Mouse (Mus musculus): Measurements from ENCODE around the gene Ier5. TPM values are rescaled to one million over a fixed set of nuclear protein-coding genes. Genes with fewer than 3 reads are reported as not detected.

Gene Ier5
- polyA plus RNA-seq (2011; ENCODE audit: insufficient read depth, insufficient read length, low read depth, missing spikeins) = 5.9 and 7.7 TPM in 2 replicates

DNA sequence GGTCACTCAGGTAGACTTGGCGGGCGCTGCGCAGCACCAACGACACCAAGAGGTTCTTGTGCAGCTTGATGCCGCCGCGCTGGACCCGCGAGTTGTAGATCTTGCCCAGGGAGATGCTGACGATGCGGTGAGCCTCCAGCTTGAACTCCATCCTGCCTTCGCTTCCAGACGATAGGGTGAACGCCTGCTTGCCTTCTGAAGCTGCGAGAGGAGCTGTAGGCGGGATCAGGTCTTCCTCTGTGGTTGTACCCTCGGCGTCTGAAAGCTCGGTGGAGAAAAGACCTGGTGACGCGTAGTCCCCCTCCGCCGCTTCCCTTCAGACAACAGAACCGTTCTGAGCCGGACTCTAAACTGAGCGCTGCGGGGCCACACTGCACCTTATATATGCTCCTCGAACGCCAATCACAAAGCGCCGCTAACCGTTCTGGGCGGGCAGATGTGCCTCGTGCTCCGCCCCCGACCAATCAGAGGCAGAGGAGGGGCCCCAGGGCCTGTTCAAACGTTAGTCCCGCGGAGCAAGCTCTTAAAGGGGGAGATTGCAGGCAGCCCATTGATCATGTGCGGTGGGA is at the start of gene Ier5:
Ier5 (minus strand) TSS at position 357 of the 569 bp plus-strand sequence.
- no peak within 1 kb of the TSS for H3K27ac ChIP-seq (ENCODE audit: insufficient read depth, low read length)
- TF ChIP-seq CTCF (IDR thresholded peaks at IDR 0.05; ENCODE audit: low read depth, low read length) = no peak
- TF ChIP-seq POLR2A (IDR thresholded peaks at IDR 0.05; ENCODE audit: insufficient read depth, low read length) = peak; percentile 89
- TF ChIP-seq EP300 (IDR thresholded peaks at IDR 0.05; ENCODE audit: insufficient read depth, low read depth, low read length) = 0 out of 2 replicates have a peak, but pooled peaks have one; percentile 21
- H3K9me3 ChIP-seq (replicated peaks; ENCODE audit: control insufficient read depth, insufficient read depth, low read length, poor library complexity, severe bottlenecking) = no peaks in the 10 kb centered on the region
- H3K9ac ChIP-seq (ENCODE audit: low read depth, poor library complexity, severe bottlenecking) = peak within 1 kb of the TSS; percentile 88
- no peaks in the 10 kb centered on the region for H3K4me1 ChIP-seq (ENCODE audit: control insufficient read depth, insufficient read depth, low read length)
- H3K27me3 ChIP-seq (ENCODE audit: control insufficient read depth, insufficient read depth, low read length, poor library complexity, severe bottlenecking) = peaks cover 14% of the 10 kb centered on the region
- no peaks in the 10 kb centered on the region for H3K36me3 ChIP-seq (ENCODE audit: control insufficient read depth, insufficient read depth, low read length, poor library complexity, severe bottlenecking)
- H3K4me3 ChIP-seq (ENCODE audit: low read depth, low read length) = peak within 1 kb of the TSS; percentile 79

DNA sequence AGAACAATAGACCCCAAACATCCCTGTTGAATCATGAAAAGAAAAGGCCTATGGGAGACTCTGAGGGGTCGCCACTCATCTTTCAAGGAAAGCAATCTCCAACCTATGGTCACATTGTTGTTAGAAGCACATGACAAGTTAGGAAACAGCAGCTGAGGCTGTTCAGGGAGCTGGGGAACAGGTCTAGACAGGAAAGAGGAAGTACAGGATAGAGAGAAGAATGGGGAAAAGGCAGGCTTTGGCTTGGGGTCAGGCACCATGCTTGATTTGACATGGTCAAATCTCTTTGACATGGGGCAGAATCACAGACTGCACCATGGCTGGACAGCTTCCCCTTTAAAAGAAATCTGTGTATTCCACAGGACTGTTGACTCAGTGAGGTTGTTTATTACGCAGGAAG is 47.8 kb upstream of the Ier5 start:
- no peak overlapping the region for H3K27ac ChIP-seq (ENCODE audit: insufficient read depth, low read length)
- H3K4me3 ChIP-seq (ENCODE audit: low read depth, low read length) = no peak overlapping the region
- no peaks in the 10 kb centered on the region for H3K9me3 ChIP-seq (replicated peaks; ENCODE audit: control insufficient read depth, insufficient read depth, low read length, poor library complexity, severe bottlenecking)
- H3K36me3 ChIP-seq (ENCODE audit: control insufficient read depth, insufficient read depth, low read length, poor library complexity, severe bottlenecking) = no peaks in the 10 kb centered on the region
- H3K9ac ChIP-seq (ENCODE audit: low read depth, poor library complexity, severe bottlenecking) = no peak overlapping the region
- H3K27me3 ChIP-seq (ENCODE audit: control insufficient read depth, insufficient read depth, low read length, poor library complexity, severe bottlenecking) = no peaks in the 10 kb centered on the region
- no peaks in the 10 kb centered on the region for H3K4me1 ChIP-seq (ENCODE audit: control insufficient read depth, insufficient read depth, low read length)
- TF ChIP-seq POLR2A (IDR thresholded peaks at IDR 0.05; ENCODE audit: insufficient read depth, low read length) = no peak
- TF ChIP-seq EP300 (IDR thresholded peaks at IDR 0.05; ENCODE audit: insufficient read depth, low read depth, low read length) = no peak
- no peak for TF ChIP-seq CTCF (IDR thresholded peaks at IDR 0.05; ENCODE audit: low read depth, low read length)

- H3K4me1 ChIP-seq (ENCODE audit: control insufficient read depth, insufficient read depth, low read length) = no peaks in the 10 kb centered on the region
- no peak for TF ChIP-seq EP300 (IDR thresholded peaks at IDR 0.05; ENCODE audit: insufficient read depth, low read depth, low read length)
- no peak for TF ChIP-seq POLR2A (IDR thresholded peaks at IDR 0.05; ENCODE audit: insufficient read depth, low read length)
- no peak for TF ChIP-seq CTCF (IDR thresholded peaks at IDR 0.05; ENCODE audit: low read depth, low read length)
- H3K27ac ChIP-seq (ENCODE audit: insufficient read depth, low read length) = no peak within 1 kb of the TSS
- H3K9ac ChIP-seq (ENCODE audit: low read depth, poor library complexity, severe bottlenecking) = no peak within 1 kb of the TSS
- no peaks in the 10 kb centered on the region for H3K36me3 ChIP-seq (ENCODE audit: control insufficient read depth, insufficient read depth, low read length, poor library complexity, severe bottlenecking)
- H3K27me3 ChIP-seq (ENCODE audit: control insufficient read depth, insufficient read depth, low read length, poor library complexity, severe bottlenecking) = no peaks in the 10 kb centered on the region
- no peak within 1 kb of the TSS for H3K4me3 ChIP-seq (ENCODE audit: low read depth, low read length)
- no peaks in the 10 kb centered on the region for H3K9me3 ChIP-seq (replicated peaks; ENCODE audit: control insufficient read depth, insufficient read depth, low read length, poor library complexity, severe bottlenecking)
These were observed 47.1 kb upstream of the Ier5 start, which contains the start of gene Mr1 for GRCm38 (mm10) chr1:155146572-155146980. Mr1 (minus strand) TSS chr1:155146814.

GRCm38 (mm10) chr1:155145620-155146019 is 46.2 kb upstream of the Ier5 start:
- H3K9ac ChIP-seq (ENCODE audit: low read depth, poor library complexity, severe bottlenecking) = no peak overlapping the region
- no peak overlapping the region for H3K27ac ChIP-seq (ENCODE audit: insufficient read depth, low read length)
- TF ChIP-seq POLR2A (IDR thresholded peaks at IDR 0.05; ENCODE audit: insufficient read depth, low read length) (no peak), EP300 (IDR thresholded peaks at IDR 0.05; ENCODE audit: insufficient read depth, low read depth, low read length) (no peak), CTCF (IDR thresholded peaks at IDR 0.05; ENCODE audit: low read depth, low read length) (no peak)
- H3K9me3 ChIP-seq (replicated peaks; ENCODE audit: control insufficient read depth, insufficient read depth, low read length, poor library complexity, severe bottlenecking) = no peaks in the 10 kb centered on the region; the same call in 1 of the 2 replicates
- no peaks in the 10 kb centered on the region for H3K4me1 ChIP-seq (ENCODE audit: control insufficient read depth, insufficient read depth, low read length)
- H3K27me3 ChIP-seq (ENCODE audit: control insufficient read depth, insufficient read depth, low read length, poor library complexity, severe bottlenecking) = no peaks in the 10 kb centered on the region
- H3K4me3 ChIP-seq (ENCODE audit: low read depth, low read length) = no peak overlapping the region
- no peaks in the 10 kb centered on the region for H3K36me3 ChIP-seq (ENCODE audit: control insufficient read depth, insufficient read depth, low read length, poor library complexity, severe bottlenecking)

- H3K9me3 ChIP-seq (replicated peaks; ENCODE audit: control insufficient read depth, insufficient read depth, low read length, poor library complexity, severe bottlenecking) = no peaks in the 10 kb centered on the region; the same call in 1 of the 2 replicates
- H3K27me3 ChIP-seq (ENCODE audit: control insufficient read depth, insufficient read depth, low read length, poor library complexity, severe bottlenecking) = no peaks in the 10 kb centered on the region
- H3K4me3 ChIP-seq (ENCODE audit: low read depth, low read length) = no peak overlapping the region
- TF ChIP-seq CTCF (IDR thresholded peaks at IDR 0.05; ENCODE audit: low read depth, low read length) (no peak), EP300 (IDR thresholded peaks at IDR 0.05; ENCODE audit: insufficient read depth, low read depth, low read length) (no peak), POLR2A (IDR thresholded peaks at IDR 0.05; ENCODE audit: insufficient read depth, low read length) (no peak)
- H3K27ac ChIP-seq (ENCODE audit: insufficient read depth, low read length) = no peak overlapping the region
- no peaks in the 10 kb centered on the region for H3K36me3 ChIP-seq (ENCODE audit: control insufficient read depth, insufficient read depth, low read length, poor library complexity, severe bottlenecking)
- H3K4me1 ChIP-seq (ENCODE audit: control insufficient read depth, insufficient read depth, low read length) = no peaks in the 10 kb centered on the region
- H3K9ac ChIP-seq (ENCODE audit: low read depth, poor library complexity, severe bottlenecking) = no peak overlapping the region
These were observed 40.6 kb upstream of the Ier5 start for GRCm38 (mm10) chr1:155140076-155140475.

GRCm38 (mm10) chr1:155138795-155139194 is 39.4 kb upstream of the Ier5 start:
- H3K27ac ChIP-seq (ENCODE audit: insufficient read depth, low read length) = no peak overlapping the region
- no peaks in the 10 kb centered on the region; the same call in 1 of the 2 replicates for H3K9me3 ChIP-seq (replicated peaks; ENCODE audit: control insufficient read depth, insufficient read depth, low read length, poor library complexity, severe bottlenecking)
- H3K4me1 ChIP-seq (ENCODE audit: control insufficient read depth, insufficient read depth, low read length) = no peaks in the 10 kb centered on the region
- H3K36me3 ChIP-seq (ENCODE audit: control insufficient read depth, insufficient read depth, low read length, poor library complexity, severe bottlenecking) = no peaks in the 10 kb centered on the region
- no peak overlapping the region for H3K9ac ChIP-seq (ENCODE audit: low read depth, poor library complexity, severe bottlenecking)
- no peaks in the 10 kb centered on the region for H3K27me3 ChIP-seq (ENCODE audit: control insufficient read depth, insufficient read depth, low read length, poor library complexity, severe bottlenecking)
- H3K4me3 ChIP-seq (ENCODE audit: low read depth, low read length) = no peak overlapping the region
- no peak for TF ChIP-seq POLR2A (IDR thresholded peaks at IDR 0.05; ENCODE audit: insufficient read depth, low read length)
- no peak for TF ChIP-seq EP300 (IDR thresholded peaks at IDR 0.05; ENCODE audit: insufficient read depth, low read depth, low read length)
- no peak for TF ChIP-seq CTCF (IDR thresholded peaks at IDR 0.05; ENCODE audit: low read depth, low read length)

All from ES-Bruce4 (cell line).